Mouse (Mus musculus) spleen, adult 18-20 months (tissue): ENCODE measurements around the gene Tnk2.

Source experiments
- DNase-seq, 2 experiments: peaks; one replicate each; pipeline ENCODE4 v3.0.0; 2022; ENCODE audit warnings: mixed read lengths in 2 of 2

Tnk2 gene

DNA sequence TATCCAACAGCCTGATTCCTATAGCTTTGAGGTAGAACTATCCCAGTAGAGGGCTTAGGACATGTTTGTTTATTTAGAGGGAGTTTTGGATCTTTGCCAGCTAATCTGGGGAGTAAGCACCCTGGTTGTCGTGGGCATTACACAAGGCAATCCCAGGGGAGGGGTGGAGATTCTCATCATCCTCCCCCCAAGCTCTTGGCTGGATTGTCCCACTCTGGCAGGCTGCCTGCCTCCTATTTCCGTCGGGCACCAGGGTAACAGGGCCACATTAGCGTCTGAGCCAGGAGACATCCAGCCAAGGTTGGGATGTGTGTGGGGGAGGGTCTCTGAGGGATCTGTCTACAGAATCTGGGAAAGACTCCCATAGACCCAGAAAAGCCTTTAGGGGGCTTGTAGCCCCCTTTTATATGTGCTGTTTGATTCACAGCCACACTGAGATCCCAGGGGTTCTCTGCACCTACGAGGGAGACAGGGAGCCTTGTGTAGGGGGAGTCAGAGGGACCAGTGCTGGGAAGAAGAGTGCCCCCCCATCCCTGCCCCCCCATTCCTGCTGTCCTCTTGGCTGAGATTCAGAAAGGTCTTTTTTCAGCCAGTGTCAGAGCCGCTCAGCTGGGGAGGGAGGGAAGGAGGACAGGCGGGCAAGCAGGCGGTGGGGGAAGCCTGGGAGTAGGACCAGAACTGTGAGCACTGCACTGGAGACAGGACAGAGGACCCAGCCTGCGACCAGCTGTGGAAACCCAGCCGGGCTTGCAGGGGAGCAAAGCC is 17.1 kb downstream of the Tnk2 start:
- DNase-seq, result no peak

DNA sequence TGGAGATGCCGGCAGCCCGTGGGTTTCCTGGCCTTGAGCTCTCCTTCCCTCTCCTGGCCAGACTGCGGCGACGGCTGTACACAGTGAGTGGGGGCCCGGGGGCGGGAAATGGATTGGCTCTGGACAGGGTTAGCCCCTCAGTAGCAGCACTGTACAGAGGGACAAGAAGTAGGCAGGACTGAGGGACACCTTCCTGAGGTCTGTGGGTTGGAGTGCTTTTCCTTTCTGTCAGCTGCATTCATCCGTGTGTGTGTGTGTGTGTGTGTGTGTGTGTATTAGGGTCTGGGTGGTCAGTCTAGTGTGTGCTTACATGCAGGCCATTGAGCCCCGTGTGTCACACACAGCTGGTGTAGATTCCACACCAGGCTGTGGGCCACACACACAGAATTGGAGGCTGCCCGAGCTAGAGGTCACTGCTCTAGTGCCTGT is 17.8 kb downstream of the Tnk2 start:
- DNase-seq, result no peak

- no peak for DNase-seq
These were observed 18.7 kb downstream of the Tnk2 start for GRCm38 (mm10) chr16:32662372-32662771.

DNA sequence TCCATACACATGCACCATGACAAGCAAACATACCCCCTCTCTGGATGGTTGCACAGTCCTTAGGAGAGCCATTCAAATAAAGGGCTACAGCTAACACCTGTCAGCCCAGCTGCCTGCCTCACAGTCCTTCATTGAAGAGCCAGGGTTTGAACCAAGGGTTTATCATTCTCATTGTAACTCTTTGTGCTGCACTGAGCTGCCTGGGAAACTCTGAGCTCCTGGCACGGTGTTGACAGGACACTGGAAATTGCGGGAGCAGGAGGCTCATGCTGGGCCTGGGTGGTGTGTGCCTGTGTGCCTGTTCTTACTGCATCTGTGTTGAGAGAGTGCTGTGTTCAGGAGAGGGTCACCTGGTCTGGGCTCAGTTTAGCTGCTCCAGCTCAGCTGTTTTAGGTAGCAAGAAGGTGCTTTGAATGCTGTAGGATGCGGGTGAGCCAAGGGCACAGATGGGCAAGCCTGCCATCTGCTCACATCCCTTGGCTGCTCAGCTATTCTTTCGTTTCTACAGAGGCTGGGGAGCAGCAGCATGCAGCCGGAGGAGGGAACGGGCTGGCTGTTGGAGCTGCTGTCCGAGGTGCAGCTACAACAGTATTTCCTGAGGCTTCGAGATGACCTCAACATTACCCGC is 19.7 kb downstream of the Tnk2 start:
- no peak for DNase-seq

DNA sequence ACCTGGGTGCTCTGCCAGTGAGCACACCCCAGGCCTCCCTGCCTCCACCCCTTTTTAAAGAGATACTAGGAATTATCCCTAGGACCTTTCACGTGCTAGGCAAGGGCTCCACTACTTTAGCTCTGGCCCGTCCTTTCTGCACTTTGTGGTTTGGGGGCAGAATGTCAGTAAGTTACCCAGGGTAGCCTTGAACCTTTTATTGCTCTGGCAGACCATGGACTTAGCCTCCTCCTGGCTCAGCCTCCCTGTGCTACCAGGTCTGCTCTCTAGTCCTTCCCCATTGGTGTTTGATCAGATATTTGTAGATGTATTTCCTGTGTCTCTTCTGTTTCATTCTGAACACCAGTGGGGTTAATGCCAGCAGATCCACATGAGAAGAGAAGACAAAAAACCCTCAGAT is 20.5 kb downstream of the Tnk2 start:
- no peak for DNase-seq

GRCm38 (mm10) chr16:32665851-32666665 is 22.4 kb downstream of the Tnk2 start:
- no peak for DNase-seq

GRCm38 (mm10) chr16:32666671-32667551 is 23.2 kb downstream of the Tnk2 start:
- DNase-seq, result no peak

- DNase-seq, result no peak
These were observed 23.8 kb downstream of the Tnk2 start for GRCm38 (mm10) chr16:32667552-32667872.

DNA sequence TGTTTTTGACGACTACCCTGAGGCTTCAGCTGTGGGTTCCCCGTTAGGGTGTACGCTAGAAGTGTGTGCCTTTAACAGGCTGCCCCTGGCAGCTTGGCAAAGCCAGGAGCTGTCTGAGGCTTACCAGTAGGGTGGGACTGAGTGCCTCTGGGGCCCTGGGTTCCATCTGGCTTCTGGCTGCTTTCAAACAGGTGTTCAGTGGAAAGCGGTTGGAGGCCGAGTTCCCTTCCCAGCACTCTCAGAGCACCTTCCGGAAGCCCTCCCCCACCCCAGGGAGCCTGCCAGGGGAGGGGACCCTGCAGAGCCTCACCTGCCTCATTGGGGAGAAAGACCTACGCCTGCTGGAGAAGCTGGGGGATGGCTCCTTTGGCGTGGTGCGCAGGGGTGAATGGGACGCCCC is 24.4 kb downstream of the Tnk2 start:
- DNase-seq, result no peak

DNA sequence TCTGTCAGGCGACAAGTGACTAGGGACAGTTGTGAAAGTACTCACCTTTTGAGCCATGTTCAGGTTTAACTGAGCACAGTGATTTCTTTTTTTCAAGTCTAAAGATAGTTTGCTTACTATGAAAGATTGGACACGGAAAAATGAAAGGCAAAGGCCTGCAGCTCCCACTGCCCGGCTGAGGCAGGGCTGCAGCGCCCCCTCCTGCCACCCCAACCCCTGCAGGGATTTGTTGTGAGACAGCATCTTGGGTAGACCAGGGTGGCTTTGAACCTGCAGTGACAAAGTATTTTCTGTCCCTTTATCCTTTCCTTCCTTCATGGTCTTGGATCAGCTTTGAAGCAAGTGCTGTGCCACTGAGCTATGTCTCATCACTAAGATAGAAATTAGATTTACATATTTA is 24.8 kb downstream of the Tnk2 start:
- no peak for DNase-seq

- no peak for DNase-seq
These were observed 25.6 kb downstream of the Tnk2 start for GRCm38 (mm10) chr16:32669243-32669642.

DNA sequence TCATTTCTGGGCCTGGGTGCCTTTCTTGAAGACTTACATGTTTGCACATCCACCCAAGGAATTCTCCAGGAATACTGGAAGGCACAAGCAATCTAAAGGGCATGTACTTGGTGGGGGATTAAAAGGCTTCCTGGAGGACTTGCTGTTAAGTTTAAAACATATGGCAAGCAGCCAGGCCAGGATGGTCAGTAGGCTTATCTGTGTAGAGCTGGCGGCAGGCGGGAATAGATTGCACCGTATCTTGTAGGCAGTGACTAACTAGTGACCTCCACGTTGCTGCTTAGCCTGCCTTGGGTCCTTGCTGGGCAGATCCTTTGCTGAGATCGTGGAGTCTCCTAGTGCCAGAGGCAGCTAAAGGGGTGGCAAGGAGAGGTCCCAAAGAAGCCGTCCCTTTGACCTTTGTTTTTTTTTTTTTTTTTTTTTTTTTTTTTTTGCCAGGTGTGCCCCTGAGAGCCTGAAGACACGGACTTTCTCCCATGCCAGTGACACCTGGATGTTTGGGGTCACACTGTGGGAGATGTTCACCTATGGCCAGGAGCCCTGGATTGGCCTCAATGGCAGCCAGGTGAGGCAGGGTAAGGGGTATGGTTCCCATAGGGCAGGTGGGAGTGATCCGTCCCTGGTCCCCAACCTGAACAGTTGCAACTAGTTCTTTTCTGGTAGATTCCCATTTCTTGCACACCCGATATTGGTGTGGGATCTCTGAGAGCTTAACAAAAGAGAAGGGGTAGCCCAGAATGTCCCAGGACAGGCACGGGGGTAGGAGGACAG is 26.9 kb downstream of the Tnk2 start:
- DNase-seq, result no peak

DNA sequence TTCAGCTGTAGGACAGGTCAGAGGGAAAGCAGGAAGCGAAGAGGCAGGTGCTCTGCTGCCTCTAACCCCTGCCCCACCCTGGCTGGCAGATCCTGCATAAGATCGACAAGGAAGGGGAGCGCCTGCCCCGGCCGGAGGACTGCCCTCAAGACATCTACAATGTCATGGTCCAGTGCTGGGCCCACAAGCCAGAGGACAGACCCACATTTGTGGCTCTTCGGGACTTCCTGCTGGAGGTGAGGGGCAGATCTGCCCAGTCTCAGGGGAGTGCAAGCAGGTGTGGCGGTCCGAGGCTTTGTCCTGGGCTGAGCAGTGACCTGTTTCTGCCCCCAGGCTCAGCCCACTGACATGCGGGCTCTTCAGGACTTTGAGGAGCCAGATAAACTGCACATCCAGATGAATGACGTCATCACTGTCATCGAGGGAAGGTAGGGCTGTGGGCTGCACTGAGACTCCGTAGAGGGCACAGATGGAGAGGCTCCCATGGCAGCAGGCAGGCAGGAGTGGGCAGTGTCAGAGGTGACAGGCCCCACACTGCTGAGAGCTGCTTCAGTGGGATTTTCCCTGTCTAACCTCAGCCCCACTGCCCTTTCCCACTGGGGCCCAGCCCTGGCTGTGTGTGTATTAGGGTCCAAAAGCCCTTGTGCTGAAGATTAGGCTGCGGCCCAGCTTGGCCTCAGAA is 27.7 kb downstream of the Tnk2 start:
- DNase-seq, result no peak

DNA sequence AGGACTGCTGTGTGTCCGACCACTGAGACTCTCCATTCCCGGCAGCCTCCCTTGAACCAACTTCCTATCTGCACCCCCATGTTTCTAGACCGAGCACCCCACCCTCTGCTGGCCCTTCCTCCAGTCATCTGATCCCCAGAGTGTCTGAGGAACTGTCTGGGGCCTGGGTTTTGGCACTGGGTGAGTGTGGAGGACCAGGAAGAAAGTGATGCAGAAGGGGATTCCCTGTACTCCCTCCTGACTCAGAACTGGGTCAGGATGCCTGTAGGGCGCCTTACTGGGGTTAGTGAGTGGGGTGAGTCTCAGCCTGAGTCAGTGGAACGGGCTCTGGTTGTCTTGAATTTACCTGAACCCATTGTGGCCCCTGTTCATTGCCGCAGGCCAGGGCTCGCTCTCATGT is 28.6 kb downstream of the Tnk2 start:
- DNase-seq, result no peak

- DNase-seq, result no peak
These were observed 29.3 kb downstream of the Tnk2 start for GRCm38 (mm10) chr16:32672861-32673560.

GRCm38 (mm10) chr16:32674121-32674740 is 30.6 kb downstream of the Tnk2 start:
- no peak for DNase-seq

- no peak for DNase-seq
These were observed 33.5 kb downstream of the Tnk2 start for GRCm38 (mm10) chr16:32677040-32677700.

DNA sequence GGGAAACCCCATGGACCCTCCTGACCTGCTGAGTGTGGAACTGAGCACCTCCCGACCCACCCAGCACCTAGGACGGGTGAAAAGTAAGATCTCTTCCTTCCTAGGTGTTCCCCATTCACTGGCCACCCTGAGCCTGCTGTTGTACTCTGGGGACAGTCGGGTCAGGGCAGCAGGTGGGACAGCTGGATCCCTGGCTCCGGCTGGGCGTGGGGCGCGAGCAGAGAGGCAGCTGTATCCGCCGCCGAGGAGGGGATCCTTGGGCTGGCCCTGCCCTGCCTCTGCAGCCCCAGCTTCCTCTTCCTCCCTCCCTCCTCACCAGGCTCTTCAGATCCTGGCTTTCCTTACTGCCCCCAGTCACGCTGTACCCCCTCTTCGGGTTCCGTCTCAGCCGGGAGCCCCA is 34.2 kb downstream of the Tnk2 start:
- DNase-seq, result no peak

DNA sequence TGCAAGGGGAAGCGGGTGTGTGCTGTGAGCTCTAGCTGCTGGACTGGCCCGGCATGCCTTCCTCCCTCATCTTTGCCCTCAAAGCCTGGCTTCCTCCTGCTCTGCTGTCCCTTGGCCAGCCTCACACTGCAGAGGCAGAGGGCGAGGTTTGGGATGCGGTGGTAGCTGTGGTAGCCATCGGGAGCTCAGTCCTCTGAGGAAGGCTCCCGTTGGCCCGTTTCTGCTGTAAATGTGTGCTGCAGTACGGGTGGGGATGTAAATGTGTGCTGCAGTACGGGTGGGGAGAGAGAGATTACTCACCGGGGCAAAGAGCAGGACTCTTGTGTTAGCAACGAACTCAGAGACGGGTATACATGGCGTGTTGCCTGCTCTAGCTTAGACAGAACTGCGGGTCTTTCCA is 35.1 kb downstream of the Tnk2 start:
- no peak for DNase-seq

- DNase-seq, result no peak
These were observed 36.3 kb downstream of the Tnk2 start for GRCm38 (mm10) chr16:32679976-32680375.
